Mouse (Mus musculus) cerebellum, adult 2 months (tissue): Measurements from ENCODE around the gene Ifrd2.

Experiments
- CTCF ChIP-seq: fragments of 200-500 bp; IDR thresholded peaks from 2 replicates; pipeline ENCODE4 v1.5.1; 2011; ENCODE audit warnings: low read depth, mild to moderate bottlenecking, control low read depth, low read length, moderate library complexity, borderline replicate concordance; ENCODE audit not compliant: insufficient read depth
- POLR2A ChIP-seq: fragments of 200-500 bp; IDR thresholded peaks from 2 replicates; pipeline ENCODE4 v1.6.1; 2011; ENCODE audit warnings: low read length, control low read depth, borderline replicate concordance; ENCODE audit not compliant: insufficient read depth

GRCm38 (mm10) chr9:107570845-107571244 is 16.6 kb upstream of the Ifrd2 start:
- TF ChIP-seq CTCF, result no peak
- no peak for TF ChIP-seq POLR2A
